Mouse (Mus musculus) urinary bladder, postnatal 4 days (tissue): ENCODE measurements around the gene Rpl10a.
A peak's percentile ranks its signal among the peaks of the same experiment; 100 is the strongest.
"Not testable (repeated sequence)": the region's sequence is repeated elsewhere in the genome, so short reads cannot be mapped to it uniquely, and the experiment has no call there.

Source experiments
- DNase-seq, 2 experiments: peaks; one replicate each; pipeline ENCODE4 v3.0.0; 2021 to 2022; ENCODE audit warnings: low spot score in 2 of 2

Gene Rpl10a

DNA sequence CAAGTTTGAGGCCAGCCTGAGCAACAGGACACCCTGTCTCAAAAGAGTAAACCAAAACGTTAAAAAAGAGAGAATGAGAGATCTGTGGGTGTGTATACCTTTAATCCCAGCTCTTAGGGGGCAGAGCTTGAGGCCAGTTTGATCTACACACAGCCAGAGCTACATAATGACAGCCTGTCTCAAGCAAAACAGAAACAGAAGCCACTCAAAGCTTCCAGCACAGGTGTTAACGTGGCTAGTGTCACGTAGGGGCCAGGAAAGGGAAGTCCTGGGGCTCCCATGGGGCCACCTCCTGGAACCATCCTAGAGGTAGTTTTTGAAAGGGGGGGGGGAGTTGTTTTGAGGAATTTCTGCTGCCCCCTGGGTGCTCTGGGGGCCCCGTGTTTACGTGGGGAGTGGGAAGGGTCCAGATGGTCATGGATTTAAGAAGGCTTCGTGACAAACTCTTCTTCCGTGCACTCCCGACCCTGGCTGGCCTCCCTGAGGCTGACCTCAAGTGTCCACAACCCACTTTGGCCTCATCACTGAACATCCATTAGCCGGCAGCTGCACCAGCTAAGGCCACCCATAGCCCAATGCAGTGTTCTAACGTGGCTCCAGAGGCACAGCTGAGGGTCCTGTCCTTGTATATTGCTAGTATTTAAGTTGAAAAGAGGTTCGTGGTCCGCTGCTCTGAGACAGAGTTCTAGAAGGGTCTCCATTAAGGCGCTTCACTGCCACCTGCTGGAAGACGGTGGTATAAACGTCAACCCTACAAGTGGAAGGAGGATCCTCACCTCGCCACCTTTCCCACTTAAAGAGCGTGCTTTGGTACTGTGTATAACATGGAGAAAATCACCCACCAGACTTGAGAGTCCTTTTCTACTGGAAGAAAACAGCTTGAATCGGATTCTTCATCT, 19.7 kb upstream of the Rpl10a start:
- peak; percentile 73 to 91 for DNase-seq

- no peak for DNase-seq
Observed at GRCm38 (mm10) chr17:28310831-28311230, 17.4 kb upstream of the Rpl10a start.

- DNase-seq, result no peak
Observed at GRCm38 (mm10) chr17:28311366-28312132, 16.7 kb upstream of the Rpl10a start.

DNA sequence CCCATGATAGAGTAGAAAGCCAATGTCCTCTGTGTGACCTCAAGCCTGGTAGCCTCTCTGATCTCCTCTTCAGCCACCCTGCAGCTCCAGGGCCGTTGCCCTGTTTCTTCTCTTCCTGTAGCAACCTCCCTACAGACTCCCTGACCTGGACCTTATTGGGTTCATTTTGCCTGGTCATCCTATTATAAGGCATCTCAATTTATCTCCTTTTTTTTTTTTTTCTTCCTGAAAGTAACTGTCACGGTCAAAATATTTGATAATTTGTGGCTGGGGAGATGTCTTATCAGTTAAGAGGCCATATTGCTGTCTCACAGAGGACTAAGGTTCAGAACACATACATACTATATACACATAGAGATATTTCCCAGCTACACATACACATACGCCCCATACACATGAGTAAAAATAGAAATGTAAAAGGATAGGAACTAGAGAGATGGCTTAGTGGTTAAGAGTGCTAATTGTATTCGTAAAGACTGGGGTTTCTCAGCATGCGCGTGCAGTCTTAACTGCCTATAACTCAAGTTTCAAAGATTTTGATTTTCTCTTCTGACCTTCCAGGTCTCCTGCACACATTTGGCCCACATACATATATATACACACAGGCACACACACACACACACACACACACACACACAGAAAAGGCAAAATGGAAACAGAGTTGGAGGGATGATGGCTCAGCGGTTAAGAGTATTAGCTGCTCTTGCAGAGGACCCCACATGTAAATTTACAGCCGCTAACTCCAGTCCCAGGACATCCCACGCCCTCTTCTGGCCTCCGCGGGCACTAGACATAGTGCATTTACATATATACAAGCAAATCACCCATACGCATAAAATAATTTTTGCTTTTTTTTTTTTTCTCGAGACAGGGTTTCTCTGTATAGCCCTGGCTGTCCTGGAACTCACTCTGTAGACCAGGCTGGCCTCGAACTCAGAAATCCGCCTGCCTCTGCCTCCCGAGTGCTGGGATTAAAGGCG, 15.7 kb upstream of the Rpl10a start:
- no peak for DNase-seq

GRCm38 (mm10) chr17:28313212-28313879, 14.9 kb upstream of the Rpl10a start, which contains the start of gene Fance:
TSS of gene Fance (plus strand) at chr17:28313519.
- peak; percentile 92 to 97 for DNase-seq

DNA sequence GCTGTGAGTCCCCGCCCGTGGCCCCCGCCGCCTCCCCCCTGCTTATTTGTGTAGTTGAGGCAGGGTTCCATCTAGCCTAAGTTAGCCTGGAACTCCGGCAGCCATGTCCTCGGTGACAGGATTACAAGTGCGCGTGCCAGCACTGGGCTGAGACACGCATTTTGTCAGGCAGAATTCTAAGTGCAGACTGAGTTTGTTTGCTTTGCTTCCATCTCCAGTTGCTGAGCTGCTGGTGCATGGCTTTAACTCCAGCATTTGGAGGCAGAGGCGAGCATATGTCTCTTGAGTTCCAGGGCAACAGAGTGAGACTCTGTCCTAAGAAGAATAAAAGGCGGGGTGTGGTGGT, 14.4 kb upstream of the Rpl10a start:
- no peak for DNase-seq

GRCm38 (mm10) chr17:28315611-28316160, 12.6 kb upstream of the Rpl10a start:
- no peak for DNase-seq

GRCm38 (mm10) chr17:28316476-28316875, 11.8 kb upstream of the Rpl10a start:
- DNase-seq, result no peak

GRCm38 (mm10) chr17:28317091-28317490, 11.2 kb upstream of the Rpl10a start:
- no peak for DNase-seq

GRCm38 (mm10) chr17:28317725-28318124, 10.5 kb upstream of the Rpl10a start:
- no peak for DNase-seq

GRCm38 (mm10) chr17:28321700-28322099, 6.6 kb upstream of the Rpl10a start:
- DNase-seq, result no peak

- DNase-seq, result no peak
Observed at GRCm38 (mm10) chr17:28323786-28324185, 4.5 kb upstream of the Rpl10a start.

DNA sequence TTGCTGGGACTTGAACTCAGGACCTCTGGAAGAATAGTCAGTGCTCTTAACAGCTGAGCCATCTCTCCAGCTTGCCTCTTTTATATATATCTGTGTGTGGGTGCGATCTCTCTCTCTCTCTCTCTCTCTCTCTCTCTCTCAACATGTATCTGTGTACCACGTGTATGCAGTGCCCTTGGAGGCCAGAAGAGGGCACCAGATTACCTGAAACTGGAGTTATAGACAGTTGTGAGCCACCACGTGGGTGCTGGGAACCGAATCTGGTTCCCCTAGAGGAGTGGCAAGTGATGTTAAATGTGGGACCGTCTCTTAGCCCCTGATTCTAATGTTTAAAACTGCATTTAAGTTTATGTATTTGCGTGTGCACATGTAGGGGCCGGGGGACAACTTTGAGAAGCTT, 3.9 kb upstream of the Rpl10a start:
- not testable (repeated sequence) for DNase-seq

DNA sequence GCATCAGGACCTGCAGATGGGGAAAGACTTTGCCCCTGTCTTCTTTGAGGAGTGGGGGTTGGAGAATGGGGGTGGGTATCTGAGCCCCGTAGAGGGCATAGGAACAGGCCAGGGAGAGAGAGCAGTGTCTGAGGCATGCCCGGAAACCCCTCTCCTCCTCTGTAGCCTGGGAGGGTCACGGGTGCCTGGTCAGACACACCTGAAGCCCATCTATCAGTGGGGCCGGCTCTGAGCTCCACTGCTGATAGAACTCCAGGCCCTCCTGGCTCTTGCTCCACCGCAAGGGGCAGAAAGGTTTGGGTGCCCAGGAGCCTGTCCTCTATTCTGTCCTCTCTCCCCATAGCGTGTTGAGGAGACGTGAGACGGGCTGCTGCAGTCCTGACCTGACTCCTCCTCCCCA, 2.5 kb upstream of the Rpl10a start:
- no peak for DNase-seq

DNA sequence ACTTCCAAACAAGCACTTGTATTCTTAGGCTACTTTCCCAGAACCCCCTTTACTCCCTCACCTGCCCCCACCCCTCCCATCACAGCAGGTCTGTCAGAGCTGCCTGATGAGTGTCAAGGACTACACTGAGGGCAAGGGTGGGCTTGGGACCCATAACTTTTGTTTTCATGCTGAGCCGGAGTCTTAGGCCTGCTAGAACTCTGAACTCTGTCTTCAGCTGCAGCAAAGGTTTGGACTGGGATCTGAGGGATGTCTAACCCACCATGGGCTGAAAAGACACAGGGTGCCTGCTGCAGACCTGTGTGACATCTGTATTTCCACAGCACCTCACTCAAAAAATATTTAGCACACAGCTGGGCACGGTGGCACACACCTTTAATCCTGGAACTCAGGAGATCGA, 1.3 kb upstream of the Rpl10a start:
- DNase-seq, result no peak

DNA sequence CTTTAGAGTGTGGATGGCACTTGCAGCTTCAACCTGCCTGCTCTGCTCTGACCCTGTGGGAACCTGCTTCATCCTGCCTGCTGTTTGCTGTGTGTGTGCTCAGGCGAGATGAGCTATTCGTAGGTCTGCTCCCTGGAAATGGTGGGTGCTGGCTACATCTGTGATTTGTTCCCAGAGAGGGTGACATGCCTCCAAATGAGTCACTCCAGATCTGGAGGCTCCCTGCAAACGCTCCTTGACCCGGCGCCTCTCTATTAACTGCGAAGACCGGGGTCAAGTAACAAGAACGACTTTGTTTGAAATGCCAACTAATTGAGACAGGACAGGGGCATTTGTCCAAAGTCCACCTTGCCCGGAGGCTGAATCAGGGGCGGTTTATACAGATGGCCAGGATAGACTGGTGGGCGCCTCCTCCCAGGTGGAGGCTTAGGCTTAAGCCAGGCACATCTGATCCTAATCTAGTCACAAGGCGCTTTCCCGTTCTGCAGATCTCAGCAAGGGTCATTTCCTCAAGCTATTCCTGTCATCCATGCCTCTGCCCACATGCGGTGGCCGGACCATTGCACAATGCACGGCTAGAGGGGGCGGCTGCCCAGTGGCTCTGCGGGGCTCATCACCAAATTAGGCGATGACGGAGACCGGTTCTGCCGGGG, 472 bp upstream of the Rpl10a start:
- no peak for DNase-seq

GRCm38 (mm10) chr17:28328946-28329345, 675 bp downstream of the Rpl10a start:
- DNase-seq, result no peak

- no peak for DNase-seq
Observed at GRCm38 (mm10) chr17:28329503-28330231, 1.4 kb downstream of the Rpl10a start.

DNA sequence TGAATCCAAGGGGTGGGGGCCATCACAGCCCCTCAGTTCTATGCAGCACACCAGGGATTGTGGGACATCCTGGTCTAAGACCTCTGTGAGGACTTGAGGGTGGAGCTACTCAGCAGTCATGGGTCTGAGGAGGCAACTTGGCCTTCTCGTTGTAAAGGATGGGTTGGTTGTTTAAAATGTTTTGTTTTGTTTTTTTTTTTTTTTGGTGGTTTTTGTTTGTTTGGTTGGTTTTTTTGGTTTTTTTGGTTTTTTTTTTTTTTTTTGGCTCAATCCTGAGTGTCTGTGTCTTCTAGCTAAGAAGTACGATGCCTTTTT, 1.9 kb downstream of the Rpl10a start:
- no peak for DNase-seq

- DNase-seq, result not testable (repeated sequence)
Observed at GRCm38 (mm10) chr17:28330590-28330989, 2.3 kb downstream of the Rpl10a start.
